22 mouse cellular contexts compared by ENCODE assay signal in genomic region chr16:11550043-11550725, GRCm38 (mm10).
DNase-seq lines count a peak whose midpoint lies in the region; ATAC-seq and TF ChIP-seq lines count a peak whose summit lies in the region.
"Had no signal": no experiment of that assay in that cellular context is flagged by ENCODE, and none has a peak within 500 bp of the region (broad histone marks: within the 10 kb centered on the region; RNA-seq: fewer than 3 reads in every experiment).

No protein-coding gene starts in this region.

- no peak overlapping the region for H3K9ac ChIP-seq in liver, postnatal 0 days (replicated peaks)
- H3K9ac ChIP-seq: forebrain, embryonic 12.5 days; heart, embryonic 12.5 days; hindbrain, embryonic 13.5 days; intestine, embryonic 15.5 days; liver, embryonic 14.5 days; midbrain, embryonic 13.5 days had no signal

- H3K27ac ChIP-seq in left cerebral cortex, adult 2 months, result 0 out of 2 replicates have a peak overlapping the region, but pooled peaks have one; percentile 32
- H3K27ac ChIP-seq in liver, postnatal 0 days (ENCODE audit: low read depth), result no peak overlapping the region
- H3K27ac ChIP-seq: forebrain, embryonic 12.5 days; gastrocnemius, adult 2 months; hindbrain, embryonic 13.5 days; intestine, embryonic 15.5 days; liver, embryonic 14.5 days; midbrain, embryonic 13.5 days had no signal

- no peak overlapping the region for H3K4me2 ChIP-seq in liver, postnatal 0 days (ENCODE audit: low read depth, low read length)
- H3K4me2 ChIP-seq: forebrain, embryonic 12.5 days; heart, embryonic 12.5 days; hindbrain, embryonic 13.5 days; intestine, embryonic 15.5 days; midbrain, embryonic 13.5 days had no signal

- H3K4me1 ChIP-seq in liver, postnatal 0 days (ENCODE audit: insufficient read depth), result no peaks in the 10 kb centered on the region
- H3K4me1 ChIP-seq: forebrain, embryonic 12.5 days; heart, embryonic 12.5 days; hindbrain, embryonic 13.5 days; intestine, embryonic 15.5 days; midbrain, embryonic 13.5 days had no signal

- WGBS in liver, postnatal 0 days (ENCODE audit: insufficient replicate concordance), result 84% methylated on average over 8 of the region's 8 CpGs

- no peak for DNase-seq in frontal cortex, postnatal 14 days (ENCODE audit: low spot score in 2 of 2)
- peak in 1 of 2 experiments; percentile 33 for DNase-seq in left cerebral cortex, adult 2 months (ENCODE audit: extremely low spot score in 1 of 2, low spot score in 2 of 2)
- DNase-seq in left cerebral cortex, postnatal 10 days (ENCODE audit: extremely low spot score in 1 of 2, low spot score in 2 of 2), result no peak
- peak; percentile 90 for DNase-seq in brain, adult 2 months (ENCODE audit: low read depth, low spot score)
- DNase-seq in layer of hippocampus, postnatal 36 days, result peak; percentile 23 to 36
- no peak for DNase-seq in kidney, postnatal 10 days
- DNase-seq in liver, postnatal 0 days, result no peak
- DNase-seq: adrenal gland, adult 8-10 months; cerebellum, adult 11-12 months; cerebellum, postnatal 36 days; gastrocnemius, adult 2 months; kidney, adult 9 months; thymus, postnatal 14 days had no signal

- ATAC-seq in frontal cortex, adult (ENCODE audit: low TSS enrichment), result peak; percentile 100
- no peak for ATAC-seq in liver, postnatal 0 days
- ATAC-seq: CD4-positive, CD25-positive, alpha-beta regulatory T cell, adult 4 months; intestine, embryonic 15.5 days; midbrain, embryonic 13.5 days; Patski had no signal

- no peaks in the 10 kb centered on the region for H3K9me3 ChIP-seq in liver, postnatal 0 days (ENCODE audit: low read length)
- H3K9me3 ChIP-seq: forebrain, embryonic 12.5 days; heart, embryonic 12.5 days; hindbrain, embryonic 13.5 days; intestine, embryonic 15.5 days; midbrain, embryonic 13.5 days had no signal

- TF ChIP-seq EP300 in liver, postnatal 0 days (IDR thresholded peaks at IDR 0.05; ENCODE audit: low read depth), result no peak

- H3K4me3 ChIP-seq in left cerebral cortex, adult 2 months, result no peak overlapping the region
- H3K4me3 ChIP-seq in liver, postnatal 0 days (ENCODE audit: low read depth, low read length), result no peak overlapping the region
- H3K4me3 ChIP-seq: forebrain, embryonic 12.5 days; gastrocnemius, adult 2 months; heart, embryonic 12.5 days; hindbrain, embryonic 13.5 days; intestine, embryonic 15.5 days; midbrain, embryonic 13.5 days had no signal

- H3K36me3 ChIP-seq in liver, postnatal 0 days (replicated peaks; ENCODE audit: insufficient read depth, low read length), result no peaks in the 10 kb centered on the region
- H3K36me3 ChIP-seq: forebrain, embryonic 12.5 days; heart, embryonic 12.5 days; hindbrain, embryonic 13.5 days; intestine, embryonic 15.5 days; midbrain, embryonic 13.5 days had no signal

- intact Hi-C loops in left cerebral cortex, adult 2 months (cut with DNase I), result no loop called here
- intact Hi-C loops in left cerebral cortex, postnatal 10 days (cut with DNase I), result no loop called here

- TF ChIP-seq CTCF in left cerebral cortex, adult 2 months (IDR thresholded peaks at IDR 0.05), result no peak
- no peak for TF ChIP-seq CTCF in liver, postnatal 0 days (IDR thresholded peaks at IDR 0.05; ENCODE audit: low read depth)

- H3K27me3 ChIP-seq in liver, postnatal 0 days (ENCODE audit: insufficient read depth, low read length), result no peaks in the 10 kb centered on the region
- H3K27me3 ChIP-seq: forebrain, embryonic 12.5 days; heart, embryonic 12.5 days; hindbrain, embryonic 13.5 days; intestine, embryonic 15.5 days; midbrain, embryonic 13.5 days; Patski had no signal

Comparison
In these comparisons a context has a peak if more than half of its experiments do, and no peak if none do; other contexts are left out.
1. DNase-seq: peak in brain, adult 2 months (single experiment) and layer of hippocampus, postnatal 36 days (2 of 2); none in frontal cortex, postnatal 14 days (0 of 2), left cerebral cortex, postnatal 10 days (0 of 2), kidney, postnatal 10 days (single experiment) and liver, postnatal 0 days (single experiment).